Mouse (Mus musculus): ENCODE results near the gene Ykt6. TPM values are rescaled to one million over a fixed set of nuclear protein-coding genes. Genes with fewer than 3 reads are reported as not detected.
A peak's percentile ranks its signal among the peaks of the same experiment; 100 is the strongest.

Gene Ykt6
- total RNA-seq (2012; rRNA removed) (79.8 and 103 TPM in 2 replicates), total RNA-seq (2014; rRNA removed) (95.1 and 95.8 TPM in 2 replicates), polyA plus RNA-seq (2012; ENCODE audit: insufficient read length, low read depth) (117 and 121 TPM in 2 replicates)

- peak within 1 kb of the TSS; percentile 87 for H3K9ac ChIP-seq (ENCODE audit: insufficient read depth, low read depth)
- H3K27ac ChIP-seq (ENCODE audit: insufficient read depth, low read depth), result peak within 1 kb of the TSS; percentile 53
- in situ Hi-C loops (cut with MboI; ENCODE audit: low pct_ligation_motif_present, low pct_unique_long_range_greater_than_20kb, low sequenced_read_pairs), result no loop called here
- DNase-seq (ENCODE audit: extremely low read depth), result peak; percentile 97
- peaks cover 34% of the 10 kb centered on the region for H3K79me2 ChIP-seq (replicated peaks; ENCODE audit: control insufficient read depth, extremely low read depth, insufficient read depth, poor library complexity, severe bottlenecking)
- dilution Hi-C loops (cut with MboI; ENCODE audit: extremely low pct_ligation_motif_present, extremely low pct_unique_long_range_greater_than_20kb, low sequenced_read_pairs), result no loop called here
- H3K9me3 ChIP-seq (replicated peaks; ENCODE audit: low read length), result no peaks in the 10 kb centered on the region
- H3K4me2 ChIP-seq (ENCODE audit: insufficient read depth, low read depth, poor library complexity, severe bottlenecking), result peak within 1 kb of the TSS; percentile 94
- H3K36me3 ChIP-seq (replicated peaks in 1 of 2; ENCODE audit: control insufficient read depth in 1 of 2, insufficient read depth in 1 of 2, low read length in 1 of 2), result peaks cover 18 to 32% of the 10 kb centered on the region in 2 experiments
- no peak for TF ChIP-seq RAD21 (IDR thresholded peaks at IDR 0.05; ENCODE audit: low read depth, low read length)
- TF ChIP-seq JUND (conservative IDR thresholded peaks at IDR 0.05; ENCODE audit: low read depth, low read length), result no peak
- TF ChIP-seq IRF4 (IDR thresholded peaks at IDR 0.05; ENCODE audit: low read depth, low read length), result peak; percentile 62; the same call in 1 of the 2 replicates
- no peak for TF ChIP-seq CHD1 (IDR thresholded peaks at IDR 0.05; ENCODE audit: low read depth, low read length)
- peak; percentile 29; the same call in 1 of the 2 replicates for TF ChIP-seq ETS1 (conservative IDR thresholded peaks at IDR 0.05; ENCODE audit: low read depth, low read length)
- TF ChIP-seq UBTF (IDR thresholded peaks at IDR 0.05; ENCODE audit: low read depth, low read length), result peak; percentile 93
- TF ChIP-seq USF1 (IDR thresholded peaks at IDR 0.05; ENCODE audit: low read depth, low read length), result no peak
- TF ChIP-seq SIN3A (IDR thresholded peaks at IDR 0.05; ENCODE audit: low read length), result peak; percentile 97
- TF ChIP-seq NRF1 (IDR thresholded peaks at IDR 0.05; ENCODE audit: low read depth, low read length), result peak; percentile 88
- TF ChIP-seq USF2 (conservative IDR thresholded peaks at IDR 0.05; ENCODE audit: low read depth, low read length), result no peak
- TF ChIP-seq MXI1 (IDR thresholded peaks at IDR 0.05; ENCODE audit: low read depth, low read length), result peak; percentile 85
- TF ChIP-seq PAX5 (IDR thresholded peaks at IDR 0.05; ENCODE audit: low read length), result no peak
- no peak for TF ChIP-seq CHD2 (IDR thresholded peaks at IDR 0.05; ENCODE audit: low read length)
- peak; percentile 95 for TF ChIP-seq ZMIZ1 (IDR thresholded peaks at IDR 0.05; ENCODE audit: low read depth, low read length)
- TF ChIP-seq GABPA (IDR thresholded peaks at IDR 0.05; ENCODE audit: insufficient replicate concordance, low read depth, low read length), result no peak
- TF ChIP-seq E2F4 (IDR thresholded peaks at IDR 0.05; ENCODE audit: insufficient replicate concordance, low read depth, low read length), result no peak
- TF ChIP-seq POLR2A (IDR thresholded peaks at IDR 0.05; ENCODE audit: low read depth, low read length), result peak; percentile 98
- no peak for TF ChIP-seq SMC3 (IDR thresholded peaks at IDR 0.05; ENCODE audit: low read depth, low read length)
- peak; percentile 96 for TF ChIP-seq ELF1 (IDR thresholded peaks at IDR 0.05; ENCODE audit: low read depth, low read length)
- no peak for TF ChIP-seq CTCF (conservative IDR thresholded peaks at IDR 0.05 in 1 of 2, IDR thresholded peaks at IDR 0.05 in 1 of 2; ENCODE audit: low read depth in 2 of 2, low read length in 2 of 2)
- TF ChIP-seq BHLHE40 (IDR thresholded peaks at IDR 0.05; ENCODE audit: low read depth, low read length), result no peak
- no peak for TF ChIP-seq MAFK (IDR thresholded peaks at IDR 0.05; ENCODE audit: insufficient replicate concordance, low read length)
- TF ChIP-seq RCOR1 (conservative IDR thresholded peaks at IDR 0.05; ENCODE audit: low read depth, low read length), result 0 out of 2 replicates have a peak, but pooled peaks have one; percentile 37
- TF ChIP-seq MAX (IDR thresholded peaks at IDR 0.05; ENCODE audit: low read length), result no peak; the same call in 1 of the 2 replicates
- TF ChIP-seq JUN (IDR thresholded peaks at IDR 0.05; ENCODE audit: insufficient read depth, low read depth, low read length), result no peak
- TF ChIP-seq TCF12 (IDR thresholded peaks at IDR 0.05; ENCODE audit: low read depth, low read length), result peak; percentile 91
- TF ChIP-seq EP300 (IDR thresholded peaks at IDR 0.05; ENCODE audit: low read length), result no peak
- peak; percentile 81 for TF ChIP-seq HCFC1 (IDR thresholded peaks at IDR 0.05; ENCODE audit: low read depth, low read length)
- TF ChIP-seq ZC3H11A (IDR thresholded peaks at IDR 0.05; ENCODE audit: low read depth, low read length), result no peak
- no peak for TF ChIP-seq ZNF384 (IDR thresholded peaks at IDR 0.05; ENCODE audit: low read depth, low read length)
- TF ChIP-seq TBP (conservative IDR thresholded peaks at IDR 0.05; ENCODE audit: low read depth, low read length), result no peak
- peak; percentile 62; the same call in 1 of the 2 replicates for TF ChIP-seq POLR2AphosphoS2 (IDR thresholded peaks at IDR 0.05; ENCODE audit: low read depth, low read length)
- peak; percentile 98 for TF ChIP-seq NELFE (IDR thresholded peaks at IDR 0.05; ENCODE audit: low read depth, low read length)
- TF ChIP-seq MAZ (IDR thresholded peaks at IDR 0.05; ENCODE audit: low read depth, low read length), result no peak
- peak; percentile 20; the same call in 1 of the 2 replicates for TF ChIP-seq MYC (IDR thresholded peaks at IDR 0.05; ENCODE audit: low read depth, low read length)
- TF ChIP-seq KAT2A (IDR thresholded peaks at IDR 0.05; ENCODE audit: insufficient replicate concordance, low read length), result peak; percentile 72; the same call in 1 of the 2 replicates
- TF ChIP-seq MEF2A (IDR thresholded peaks at IDR 0.05; ENCODE audit: borderline replicate concordance, low read depth, low read length), result peak; percentile 55
- TF ChIP-seq ZKSCAN1 (IDR thresholded peaks at IDR 0.05; ENCODE audit: borderline replicate concordance, low read depth, low read length), result no peak
- H3K4me1 ChIP-seq (ENCODE audit: control insufficient read depth in 1 of 2, insufficient read depth in 2 of 2), result peaks cover 9 to 35% of the 10 kb centered on the region in 2 experiments
- H3K27me3 ChIP-seq (replicated peaks), result no peaks in the 10 kb centered on the region
- H3K4me3 ChIP-seq (replicated peaks in 1 of 3; ENCODE audit: low read depth in 2 of 3, low read length in 2 of 3, poor library complexity in 1 of 3), result peak within 1 kb of the TSS; percentile 67 to 95 (median 82)
Observed at GRCm38 (mm10) chr11:5955546-5956276, at the start of gene Ykt6. Ykt6 (plus strand) TSS chr11:5955693.
